Mouse (Mus musculus) erythroblast, embryonic 14.5 days (primary cell): ENCODE measurements around the gene Elp4.

Source experiments
- GATA1 ChIP-seq: IDR thresholded peaks from 2 replicates; pipeline ENCODE4 v1.6.1; 2012; ENCODE audit warnings: low read length, inconsistent platforms, mixed read lengths
- TAL1 ChIP-seq: IDR thresholded peaks from 3 replicates; pipeline ENCODE4 v1.6.1; 2012; ENCODE audit warnings: low read length, inconsistent platforms, mixed read lengths

DNA sequence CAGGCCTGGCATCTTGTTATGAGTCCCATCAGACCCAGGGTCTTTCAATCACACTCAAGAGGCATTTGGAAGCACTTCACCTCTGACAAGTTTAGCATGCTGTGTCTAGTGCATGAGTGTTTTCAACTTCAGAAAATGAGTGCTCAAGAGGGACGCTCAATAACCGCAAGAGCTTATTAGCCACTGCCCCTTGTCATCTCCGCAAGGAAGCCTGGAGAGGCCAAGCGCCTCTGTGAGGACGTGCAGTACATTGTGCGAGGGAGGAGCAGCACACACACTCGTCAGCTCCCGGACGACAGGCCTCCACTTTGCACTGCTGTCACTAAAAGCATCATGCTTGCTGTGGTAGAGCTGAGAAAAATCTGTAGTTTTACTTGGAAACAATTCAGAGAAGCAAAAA, 177.7 kb downstream of the Elp4 start:
- TF ChIP-seq TAL1 (no peak), GATA1 (no peak)
